Mouse (Mus musculus): Measurements from ENCODE around the gene Plcxd2. TPM values are rescaled to one million over a fixed set of nuclear protein-coding genes. Genes with fewer than 3 reads are reported as not detected.
A peak's percentile ranks its signal among the peaks of the same experiment; 100 is the strongest.

Plcxd2 gene
- polyA plus RNA-seq, 1 experiment = 0.64 TPM

GRCm38 (mm10) chr16:45986236-45986635, 23.8 kb downstream of the Plcxd2 start:
- Histone ChIP-seq H3K4me1 (ENCODE audit: control insufficient read depth, insufficient read depth, low read length) (no peaks in the 10 kb centered on the region), H3K27me3 (ENCODE audit: control insufficient read depth, insufficient read depth, low read length) (no peaks in the 10 kb centered on the region), H3K27ac (ENCODE audit: control insufficient read depth, insufficient read depth, low read depth, low read length) (no peak overlapping the region), H3K4me3 (ENCODE audit: control insufficient read depth, low read depth, low read length) (no peak overlapping the region), H3K36me3 (ENCODE audit: control insufficient read depth, insufficient read depth, low read length) (no peaks in the 10 kb centered on the region)
- TF ChIP-seq CTCF (IDR thresholded peaks at IDR 0.05; ENCODE audit: control insufficient read depth, insufficient read depth, insufficient replicate concordance, low read depth, low read length) (no peak), POLR2A (IDR thresholded peaks at IDR 0.05; ENCODE audit: control insufficient read depth, low read depth, low read length) (no peak)

DNA sequence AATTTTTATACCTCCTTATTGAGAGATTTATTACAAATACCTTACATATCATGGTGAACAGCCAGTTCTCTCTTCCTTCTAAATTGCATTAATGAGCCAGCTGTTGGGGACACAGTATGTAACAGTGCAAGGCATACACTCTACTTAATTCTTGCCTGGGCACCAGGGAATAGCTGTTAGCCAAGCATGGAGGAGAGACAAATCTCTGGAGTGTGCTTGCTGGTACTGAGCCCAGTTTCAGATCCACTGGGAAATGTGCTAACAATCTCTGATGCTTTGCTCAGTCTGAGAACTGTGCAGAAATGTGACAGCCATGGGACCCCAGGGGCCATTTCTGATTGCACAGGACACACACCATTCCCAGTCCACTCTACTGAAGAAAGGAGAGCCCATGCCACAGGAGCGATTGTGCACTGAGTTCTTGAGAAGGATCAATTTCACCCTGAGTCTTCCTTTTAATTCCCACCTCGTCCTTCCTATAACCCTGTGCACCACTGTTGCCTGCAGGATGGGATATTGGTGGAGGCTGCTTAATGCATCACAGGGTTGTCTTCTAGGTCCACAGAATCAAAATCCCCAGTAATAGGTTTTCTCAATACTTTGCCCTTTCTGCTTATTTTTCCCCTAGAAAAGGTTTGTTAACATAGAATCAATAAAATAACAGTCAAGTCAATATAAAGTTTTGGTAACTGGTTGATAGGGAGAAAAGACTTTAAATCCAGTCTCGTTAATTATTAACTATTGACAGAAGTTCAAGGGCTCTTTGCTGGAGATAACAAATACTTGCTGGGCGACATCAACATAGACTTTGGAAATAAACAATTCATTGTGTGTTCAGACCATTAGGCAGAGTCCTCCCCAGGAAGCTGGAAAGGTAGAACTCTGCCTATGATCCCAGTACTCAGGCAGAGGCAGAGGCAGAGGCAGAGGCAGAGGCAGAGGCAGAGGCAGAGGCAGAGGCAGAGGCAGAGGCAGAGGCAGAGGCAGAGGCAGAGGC, 25.1 kb downstream of the Plcxd2 start:
- TF ChIP-seq CTCF (IDR thresholded peaks at IDR 0.05; ENCODE audit: control insufficient read depth, insufficient read depth, insufficient replicate concordance, low read depth, low read length) (no peak), POLR2A (IDR thresholded peaks at IDR 0.05; ENCODE audit: control insufficient read depth, low read depth, low read length) (no peak)
- Histone ChIP-seq H3K36me3 (ENCODE audit: control insufficient read depth, insufficient read depth, low read length) (no peaks in the 10 kb centered on the region), H3K27ac (ENCODE audit: control insufficient read depth, insufficient read depth, low read depth, low read length) (no peak overlapping the region), H3K4me1 (ENCODE audit: control insufficient read depth, insufficient read depth, low read length) (no peaks in the 10 kb centered on the region), H3K27me3 (ENCODE audit: control insufficient read depth, insufficient read depth, low read length) (no peaks in the 10 kb centered on the region), H3K4me3 (ENCODE audit: control insufficient read depth, low read depth, low read length) (no peak overlapping the region)

- no peak for TF ChIP-seq POLR2A (IDR thresholded peaks at IDR 0.05; ENCODE audit: control insufficient read depth, low read depth, low read length)
- Histone ChIP-seq H3K27ac (ENCODE audit: control insufficient read depth, insufficient read depth, low read depth, low read length) (no peak overlapping the region), H3K4me3 (ENCODE audit: control insufficient read depth, low read depth, low read length) (no peak overlapping the region), H3K4me1 (ENCODE audit: control insufficient read depth, insufficient read depth, low read length) (no peaks in the 10 kb centered on the region), H3K36me3 (ENCODE audit: control insufficient read depth, insufficient read depth, low read length) (no peaks in the 10 kb centered on the region), H3K27me3 (ENCODE audit: control insufficient read depth, insufficient read depth, low read length) (no peaks in the 10 kb centered on the region)
Measured at GRCm38 (mm10) chr16:45976251-45976650, 33.8 kb downstream of the Plcxd2 start.

GRCm38 (mm10) chr16:45973959-45974686, 35.9 kb downstream of the Plcxd2 start:
- H3K4me1 ChIP-seq (ENCODE audit: control insufficient read depth, insufficient read depth, low read length) = no peaks in the 10 kb centered on the region
- no peak overlapping the region for H3K4me3 ChIP-seq (ENCODE audit: control insufficient read depth, low read depth, low read length)
- TF ChIP-seq POLR2A (IDR thresholded peaks at IDR 0.05; ENCODE audit: control insufficient read depth, low read depth, low read length) = no peak
- TF ChIP-seq CTCF (IDR thresholded peaks at IDR 0.05; ENCODE audit: control insufficient read depth, insufficient read depth, insufficient replicate concordance, low read depth, low read length) = peak; percentile 25; the same call in 1 of the 2 replicates
- H3K36me3 ChIP-seq (ENCODE audit: control insufficient read depth, insufficient read depth, low read length) = no peaks in the 10 kb centered on the region
- no peaks in the 10 kb centered on the region for H3K27me3 ChIP-seq (ENCODE audit: control insufficient read depth, insufficient read depth, low read length)
- no peak overlapping the region for H3K27ac ChIP-seq (ENCODE audit: control insufficient read depth, insufficient read depth, low read depth, low read length)

DNA sequence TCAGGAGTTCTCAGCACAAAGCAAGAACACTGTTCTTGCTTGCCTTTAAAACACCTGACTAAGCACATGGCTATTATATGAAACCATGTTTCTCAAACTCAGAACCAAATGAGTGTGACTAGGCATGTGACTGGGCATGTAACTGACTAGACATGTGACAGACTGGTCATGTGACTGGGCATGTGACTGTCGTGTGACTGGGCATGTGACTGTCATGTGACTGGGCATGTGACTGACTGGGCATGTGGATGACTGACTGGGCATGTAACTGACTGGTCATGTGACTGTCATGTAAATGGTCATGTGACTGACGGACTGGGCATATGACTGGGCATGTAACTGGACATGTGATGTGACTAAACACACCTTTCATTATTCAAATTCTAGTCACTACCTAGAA, 39.8 kb downstream of the Plcxd2 start:
- H3K27me3 ChIP-seq (ENCODE audit: control insufficient read depth, insufficient read depth, low read length) = no peaks in the 10 kb centered on the region
- TF ChIP-seq POLR2A (IDR thresholded peaks at IDR 0.05; ENCODE audit: control insufficient read depth, low read depth, low read length) (no peak), CTCF (IDR thresholded peaks at IDR 0.05; ENCODE audit: control insufficient read depth, insufficient read depth, insufficient replicate concordance, low read depth, low read length) (no peak)
- no peaks in the 10 kb centered on the region for H3K4me1 ChIP-seq (ENCODE audit: control insufficient read depth, insufficient read depth, low read length)
- H3K4me3 ChIP-seq (ENCODE audit: control insufficient read depth, low read depth, low read length) = no peak overlapping the region
- no peaks in the 10 kb centered on the region for H3K36me3 ChIP-seq (ENCODE audit: control insufficient read depth, insufficient read depth, low read length)
- H3K27ac ChIP-seq (ENCODE audit: control insufficient read depth, insufficient read depth, low read depth, low read length) = no peak overlapping the region

GRCm38 (mm10) chr16:45968716-45969115, 41.3 kb downstream of the Plcxd2 start:
- H3K27me3 ChIP-seq (ENCODE audit: control insufficient read depth, insufficient read depth, low read length) = no peaks in the 10 kb centered on the region
- no peak for TF ChIP-seq POLR2A (IDR thresholded peaks at IDR 0.05; ENCODE audit: control insufficient read depth, low read depth, low read length)
- TF ChIP-seq CTCF (IDR thresholded peaks at IDR 0.05; ENCODE audit: control insufficient read depth, insufficient read depth, insufficient replicate concordance, low read depth, low read length) = no peak
- H3K4me1 ChIP-seq (ENCODE audit: control insufficient read depth, insufficient read depth, low read length) = no peaks in the 10 kb centered on the region
- H3K27ac ChIP-seq (ENCODE audit: control insufficient read depth, insufficient read depth, low read depth, low read length) = no peak overlapping the region
- no peaks in the 10 kb centered on the region for H3K36me3 ChIP-seq (ENCODE audit: control insufficient read depth, insufficient read depth, low read length)
- H3K4me3 ChIP-seq (ENCODE audit: control insufficient read depth, low read depth, low read length) = no peak overlapping the region

- no peak overlapping the region for H3K4me3 ChIP-seq (ENCODE audit: control insufficient read depth, low read depth, low read length)
- H3K27ac ChIP-seq (ENCODE audit: control insufficient read depth, insufficient read depth, low read depth, low read length) = no peak overlapping the region
- no peak for TF ChIP-seq POLR2A (IDR thresholded peaks at IDR 0.05; ENCODE audit: control insufficient read depth, low read depth, low read length)
- peak; percentile 70; the same call in 1 of the 2 replicates for TF ChIP-seq CTCF (IDR thresholded peaks at IDR 0.05; ENCODE audit: control insufficient read depth, insufficient read depth, insufficient replicate concordance, low read depth, low read length)
- no peaks in the 10 kb centered on the region for H3K36me3 ChIP-seq (ENCODE audit: control insufficient read depth, insufficient read depth, low read length)
- H3K27me3 ChIP-seq (ENCODE audit: control insufficient read depth, insufficient read depth, low read length) = no peaks in the 10 kb centered on the region
- no peaks in the 10 kb centered on the region for H3K4me1 ChIP-seq (ENCODE audit: control insufficient read depth, insufficient read depth, low read length)
Measured at GRCm38 (mm10) chr16:45967471-45967870, 42.5 kb downstream of the Plcxd2 start.

Measured in testis, adult 2 months (tissue).